Mouse (Mus musculus) urinary bladder, postnatal 4 days (tissue): ENCODE results near the gene Ppp1r11.
"Not testable (repeated sequence)": the region's sequence is repeated elsewhere in the genome, so short reads cannot be mapped to it uniquely, and the experiment has no call there.

Experiments used
- DNase-seq, 2 experiments: peaks; one replicate each; pipeline ENCODE4 v3.0.0; 2021 to 2022; ENCODE audit warnings: low spot score in 2 of 2

Gene Ppp1r11

GRCm38 (mm10) chr17:36950981-36951947, at the start of gene Ppp1r11:
TSS of gene Ppp1r11 (minus strand) at chr17:36951741.
- DNase-seq, result peak; percentile 92 to 94

GRCm38 (mm10) chr17:37000863-37001262, 49.3 kb upstream of the Ppp1r11 start, which contains the start of gene Zfp57:
TSS of gene Zfp57 (plus strand) at chr17:37001163.
- DNase-seq, result no peak

GRCm38 (mm10) chr17:36998477-36998876, 46.9 kb upstream of the Ppp1r11 start:
- DNase-seq, result no peak

- DNase-seq, result peak; percentile 57 to 88
Measured at GRCm38 (mm10) chr17:36997033-36997735, 45.6 kb upstream of the Ppp1r11 start.

- no peak for DNase-seq
Measured at GRCm38 (mm10) chr17:36995448-36995847, 43.9 kb upstream of the Ppp1r11 start.

- no peak for DNase-seq
Measured at GRCm38 (mm10) chr17:36994528-36994927, 43.0 kb upstream of the Ppp1r11 start.

GRCm38 (mm10) chr17:36993770-36994325, 42.3 kb upstream of the Ppp1r11 start:
- DNase-seq, result no peak

- no peak for DNase-seq
Measured at GRCm38 (mm10) chr17:36992336-36993104, 41.0 kb upstream of the Ppp1r11 start.

DNA sequence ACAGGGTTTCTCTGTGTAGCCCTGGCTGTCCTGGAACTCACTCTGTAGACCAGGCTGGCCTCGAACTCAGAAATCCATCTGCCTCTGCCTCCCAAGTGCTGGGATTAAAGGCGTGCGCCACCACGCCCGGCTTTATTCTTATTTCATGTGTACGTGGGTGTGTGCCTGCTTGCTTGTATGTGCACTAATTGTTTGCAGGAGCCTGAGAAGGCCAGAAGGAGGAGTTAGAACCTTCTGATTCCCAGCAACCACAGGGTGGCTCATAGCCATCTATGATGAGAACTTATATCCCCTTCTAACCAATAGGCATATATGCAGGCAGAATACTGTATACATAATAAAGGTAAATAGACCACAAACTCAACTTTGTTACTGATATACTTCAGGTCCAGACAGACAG, 39.1 kb upstream of the Ppp1r11 start:
- not testable (repeated sequence) for DNase-seq

GRCm38 (mm10) chr17:36989437-36989836, 37.9 kb upstream of the Ppp1r11 start, which contains the start of gene H2-M5:
TSS of gene H2-M5 (minus strand) at chr17:36989537.
- DNase-seq, result no peak

- DNase-seq, result no peak
Measured at GRCm38 (mm10) chr17:36988475-36988874, 36.9 kb upstream of the Ppp1r11 start.

DNA sequence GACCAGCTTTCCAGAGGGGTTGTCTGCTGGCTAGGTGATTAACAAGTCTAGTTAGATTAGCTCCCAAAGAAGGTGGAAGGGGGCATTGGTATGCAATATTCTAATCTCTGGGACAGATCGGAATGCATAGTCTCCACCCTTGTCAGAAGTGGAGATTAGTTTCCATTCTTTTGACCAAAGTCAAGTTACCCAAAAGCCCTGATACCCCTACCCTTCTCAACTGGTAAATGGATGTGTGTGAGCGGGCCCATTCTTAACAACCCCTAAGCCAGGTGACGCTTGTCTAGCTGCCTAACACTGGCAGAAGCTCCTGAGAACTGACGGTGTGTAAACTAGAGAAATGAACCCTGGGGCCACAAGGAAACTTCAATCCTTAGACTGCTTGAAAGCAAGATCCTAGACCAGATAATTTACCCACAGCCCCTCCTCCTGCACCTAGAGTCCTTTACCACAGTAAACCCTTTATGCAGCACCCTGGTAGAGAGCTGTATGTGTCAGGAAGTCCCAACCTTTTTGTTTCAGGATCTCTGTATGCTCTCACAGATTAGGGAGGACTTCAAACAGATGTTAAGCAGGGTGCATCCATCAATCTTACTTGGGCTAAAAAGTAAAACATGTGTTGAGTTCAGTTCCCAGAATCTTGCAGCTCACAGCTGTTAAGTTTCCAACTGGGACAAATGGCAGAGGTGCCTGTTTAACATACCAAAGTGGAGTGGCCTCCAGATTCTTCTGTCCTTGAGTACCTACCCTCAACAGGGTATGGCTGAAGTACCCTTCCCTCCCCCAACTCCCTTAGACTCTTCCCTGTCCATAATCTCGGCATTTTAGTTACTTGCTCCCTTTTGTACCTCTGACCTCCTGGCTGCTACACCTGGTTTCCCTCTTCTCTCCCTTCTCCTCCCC, 31.0 kb upstream of the Ppp1r11 start:
- no peak for DNase-seq

GRCm38 (mm10) chr17:36981845-36982244, 30.3 kb upstream of the Ppp1r11 start:
- DNase-seq, result no peak

DNA sequence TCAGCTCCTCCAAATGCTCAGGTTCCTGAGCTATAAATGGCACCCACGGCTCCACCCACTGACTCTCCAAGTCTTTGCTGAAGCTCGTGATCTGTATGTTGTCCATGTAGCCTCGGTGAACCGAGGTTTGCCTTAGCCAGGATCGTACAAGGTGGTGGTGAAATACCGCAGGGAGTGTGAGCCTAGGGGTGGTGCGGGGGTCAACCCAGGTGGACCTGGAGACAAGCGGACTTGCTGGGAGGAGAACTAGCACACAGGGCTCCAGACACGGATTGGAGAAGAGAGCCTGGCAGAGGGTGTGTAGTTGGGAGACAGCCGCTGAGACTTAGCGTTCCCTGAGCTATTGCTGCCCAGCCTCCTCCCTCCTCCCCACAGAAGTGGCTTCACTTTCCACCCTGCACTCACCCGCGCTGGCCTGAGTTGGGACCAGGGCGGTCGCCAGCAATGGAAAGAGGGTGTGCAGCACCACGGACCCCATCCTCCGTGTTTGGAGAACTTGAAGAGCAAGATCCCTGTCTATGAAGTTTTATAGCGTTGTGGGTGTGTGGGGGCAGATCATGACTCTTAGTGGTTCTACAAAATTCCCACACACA, 29.8 kb upstream of the Ppp1r11 start, which contains the start of gene 2410137M14Rik:
TSS of gene 2410137M14Rik (minus strand) at position 17 of the 593 bp plus-strand sequence.
- no peak for DNase-seq

DNA sequence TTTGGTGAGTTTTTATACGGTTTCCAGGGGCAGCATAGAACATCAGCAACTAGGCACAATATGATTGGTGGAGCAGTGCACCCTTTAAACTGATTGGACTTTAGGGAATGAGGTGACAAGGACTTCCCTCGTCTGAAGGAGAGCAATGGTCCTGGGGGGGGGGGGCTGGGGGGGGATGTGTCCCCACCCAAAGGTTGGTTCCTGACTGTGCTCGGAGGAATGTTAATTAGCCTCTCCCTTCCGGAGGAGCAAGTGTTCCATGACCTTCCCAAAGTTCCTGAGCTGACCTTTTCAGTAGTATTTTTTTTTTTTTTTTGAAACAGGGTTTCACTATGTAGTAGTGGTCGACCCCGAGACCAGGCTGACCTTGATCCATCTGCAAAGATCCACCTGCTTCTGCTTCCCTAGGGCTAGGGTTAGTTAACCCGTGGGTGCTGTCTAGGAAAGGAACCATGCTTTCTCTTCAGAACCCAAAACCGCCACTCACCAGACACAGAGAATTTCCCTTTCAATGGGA, 21.8 kb upstream of the Ppp1r11 start:
- no peak for DNase-seq

DNA sequence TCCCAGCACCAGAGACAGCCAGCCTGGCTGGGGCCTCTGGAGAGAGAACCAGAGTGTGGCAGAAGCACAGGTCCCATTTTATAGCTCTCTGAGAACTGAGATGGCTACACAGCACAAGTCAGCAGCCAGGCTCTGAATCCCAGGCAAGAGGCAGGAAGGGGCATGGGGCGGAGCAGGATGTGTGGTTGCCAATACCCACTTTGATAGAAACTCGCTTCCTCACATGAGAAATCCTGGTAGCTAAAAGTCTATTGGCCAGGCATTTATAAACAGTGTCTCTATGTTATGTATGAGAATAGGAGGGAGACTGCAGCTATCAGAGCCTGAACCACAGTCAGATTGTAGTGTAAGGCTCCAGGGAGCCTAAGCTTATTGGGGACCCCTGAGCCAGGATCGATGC, 21.2 kb upstream of the Ppp1r11 start:
- DNase-seq, result no peak

DNA sequence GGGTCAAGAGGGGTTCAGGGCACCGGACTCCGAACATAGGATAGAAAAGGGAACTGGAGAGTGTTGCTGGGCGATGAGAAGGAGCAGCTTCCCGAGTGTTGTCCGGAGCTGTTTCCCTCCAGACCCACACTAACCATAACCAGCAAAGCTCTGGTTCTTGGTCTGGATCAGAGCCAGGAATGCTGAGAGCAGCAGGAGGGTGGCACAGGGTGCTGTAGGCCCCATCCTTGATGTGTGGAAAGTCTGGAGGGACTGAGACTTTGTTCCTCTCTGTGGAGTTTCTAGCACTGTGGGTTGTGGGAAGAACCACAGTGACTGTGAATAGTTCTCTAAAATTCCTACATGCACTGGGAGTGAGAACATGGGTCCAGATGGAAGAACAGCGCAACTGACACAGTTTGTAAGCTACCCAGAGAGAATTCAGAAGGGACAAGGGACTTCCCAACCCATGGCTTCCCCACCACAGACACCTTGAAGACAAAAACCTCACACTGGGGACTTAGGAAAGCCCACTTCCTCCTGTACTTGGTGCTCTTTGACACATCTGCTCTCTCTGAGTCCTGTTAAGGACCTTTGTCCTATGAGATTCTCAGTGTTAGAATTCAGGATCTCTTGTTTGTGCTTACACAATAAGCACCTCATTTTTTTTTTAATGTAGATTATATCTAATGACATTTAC, 19.8 kb upstream of the Ppp1r11 start:
- DNase-seq, result no peak

DNA sequence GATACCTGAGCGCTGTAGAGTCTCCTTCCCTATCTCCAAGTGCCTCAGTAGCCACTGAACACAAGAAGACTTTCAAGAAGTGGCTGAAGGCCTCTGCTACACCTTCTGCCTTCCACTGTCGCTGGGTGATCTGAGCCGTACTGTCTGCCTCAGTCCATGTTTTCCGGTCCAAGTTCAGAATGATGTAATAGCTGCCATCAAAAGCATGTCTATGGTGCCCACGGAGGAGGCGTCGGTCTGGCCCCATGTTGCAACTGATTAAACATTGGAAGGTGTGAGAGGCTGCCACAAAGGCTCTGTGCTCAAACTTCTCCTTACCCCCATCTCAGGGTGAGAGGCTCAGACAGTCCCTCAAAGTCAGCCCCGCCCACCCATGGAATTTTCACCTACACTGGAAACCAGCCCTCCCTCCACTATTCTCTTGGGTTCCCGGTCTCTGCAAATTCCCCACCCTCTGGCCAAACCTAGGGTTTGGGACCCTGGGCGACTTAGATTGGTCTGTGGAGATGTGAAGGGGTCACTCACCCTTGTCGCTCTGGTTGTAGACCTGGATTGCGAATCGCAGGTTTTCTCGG, 18.9 kb upstream of the Ppp1r11 start:
- no peak for DNase-seq

DNA sequence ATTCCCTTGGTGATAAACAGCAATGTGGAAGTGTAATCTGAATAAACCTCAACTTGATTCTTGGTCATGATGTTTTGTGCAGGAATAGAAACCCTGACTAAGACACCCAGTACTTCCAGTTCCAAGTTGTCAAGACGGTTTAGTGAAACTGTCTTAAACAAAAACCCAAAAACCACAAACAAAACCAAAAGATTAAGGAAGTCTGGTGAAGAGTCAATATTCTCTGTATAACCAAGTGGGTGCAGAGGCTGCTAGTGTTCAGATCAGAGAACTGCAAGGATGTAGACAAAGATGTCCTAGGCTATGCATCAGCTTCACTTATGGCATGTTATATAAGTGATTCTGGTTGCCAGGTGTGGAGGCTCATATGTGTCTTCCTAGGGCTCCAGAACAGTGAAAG, 15.3 kb upstream of the Ppp1r11 start:
- no peak for DNase-seq
